Mouse (Mus musculus): ENCODE measurements around the gene Pcgf1. TPM values are rescaled to one million over a fixed set of nuclear protein-coding genes. Genes with fewer than 3 reads are reported as not detected.
A peak's percentile ranks its signal among the peaks of the same experiment; 100 is the strongest.

The Pcgf1 gene
- polyA plus RNA-seq, 1 experiment from 2014 or later: 37.6 TPM

DNA sequence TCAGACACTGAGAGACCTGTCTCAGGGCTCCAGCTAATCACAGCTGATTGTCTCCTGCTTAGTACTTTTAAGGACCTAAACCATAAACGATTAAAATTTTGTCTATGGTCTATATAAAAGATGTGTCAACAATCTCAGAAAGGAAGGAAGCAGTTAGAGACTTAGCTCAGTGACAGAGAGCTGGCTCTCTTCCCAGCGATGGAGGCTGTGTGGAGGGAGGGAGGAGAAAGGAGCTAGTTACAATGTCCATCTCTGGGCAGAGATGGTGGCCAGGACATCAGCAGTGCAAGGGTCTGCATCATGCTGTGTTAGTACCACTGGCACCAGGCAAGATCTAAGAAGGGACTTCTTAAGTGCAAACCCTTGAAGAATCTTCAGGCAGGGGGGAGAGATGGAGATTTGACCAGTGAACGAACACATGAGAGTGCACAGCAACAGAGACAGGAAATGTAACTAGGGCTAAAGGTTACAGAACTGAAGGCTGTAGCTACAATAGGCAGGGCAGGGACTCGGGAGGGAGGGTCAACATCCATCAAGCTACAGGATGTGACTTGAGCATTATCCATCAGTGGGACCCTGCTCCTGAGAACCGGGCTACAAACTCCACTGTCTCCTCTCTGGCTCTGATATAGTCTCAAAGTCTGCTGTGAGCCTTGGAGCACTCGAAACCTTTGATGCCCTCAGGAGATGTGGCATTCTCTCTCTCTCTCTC, 14.9 kb downstream of the Pcgf1 start:
- Histone ChIP-seq H3K4me1 (peaks cover 10% of the 10 kb centered on the region), H3K4me3 (no peak overlapping the region), H3K9me3 (no peaks in the 10 kb centered on the region), H3K27me3 (ENCODE audit: poor library complexity, severe bottlenecking) (peaks cover 68% of the 10 kb centered on the region), H3K27ac (no peak overlapping the region), H3K36me3 (replicated peaks) (no peaks in the 10 kb centered on the region)
- 52% methylated on average over 6 of the region's 6 CpGs for WGBS
- no peak for DNase-seq (ENCODE audit: extremely low spot score, low spot score)

DNA sequence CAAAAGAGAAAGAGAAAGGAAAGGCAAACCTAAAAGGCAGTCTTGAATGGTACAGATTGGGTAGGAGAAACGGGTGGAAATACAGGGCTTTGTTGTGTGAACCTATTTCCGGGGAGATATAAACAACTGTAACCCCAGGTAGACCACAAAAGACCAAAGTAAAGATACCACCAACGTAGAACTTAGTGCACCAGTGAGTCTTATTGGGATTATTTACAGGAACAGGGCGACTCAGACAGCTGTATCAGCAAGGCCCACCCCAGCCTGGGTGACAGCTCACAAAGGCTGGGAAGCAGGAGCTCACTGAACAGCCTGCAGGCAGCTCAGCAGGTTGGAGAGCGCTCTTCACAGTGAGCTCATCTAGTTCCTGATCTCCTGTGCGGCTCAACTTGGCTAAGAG, 18.3 kb downstream of the Pcgf1 start:
- H3K9me3 ChIP-seq: no peaks in the 10 kb centered on the region
- no peak overlapping the region for H3K4me3 ChIP-seq
- no peak for DNase-seq (ENCODE audit: extremely low spot score, low spot score)
- peaks cover 3% of the 10 kb centered on the region; the same call in 1 of the 2 replicates for H3K4me1 ChIP-seq
- WGBS: 48% methylated on average over 6 of the region's 6 CpGs
- H3K27me3 ChIP-seq (ENCODE audit: poor library complexity, severe bottlenecking): peaks cover 49% of the 10 kb centered on the region
- H3K27ac ChIP-seq: no peak overlapping the region
- no peaks in the 10 kb centered on the region for H3K36me3 ChIP-seq (replicated peaks)

GRCm38 (mm10) chr6:83098411-83098810, 20.7 kb downstream of the Pcgf1 start:
- Histone ChIP-seq H3K4me3 (no peak overlapping the region), H3K27me3 (ENCODE audit: poor library complexity, severe bottlenecking) (peaks cover 42% of the 10 kb centered on the region)
- 76% methylated on average over 2 of the region's 2 CpGs for WGBS

DNA sequence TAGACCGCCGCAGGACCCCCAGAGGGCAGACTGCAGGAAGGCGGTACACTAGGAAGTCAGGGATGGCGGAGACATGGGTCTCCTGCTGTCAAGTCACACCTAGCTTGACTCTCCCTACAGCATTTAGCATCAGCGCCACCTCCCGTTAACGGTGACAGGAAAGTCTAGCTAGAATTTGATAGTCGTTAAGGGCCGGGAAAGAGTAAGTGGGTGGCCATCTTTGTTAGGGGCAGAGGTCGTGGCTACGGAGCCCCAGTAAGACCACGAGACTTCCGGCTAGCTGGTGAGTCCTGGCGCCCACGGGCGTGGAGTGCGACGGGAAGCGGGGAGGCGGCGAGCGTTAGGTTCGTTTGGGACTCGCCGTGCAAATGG, 23.6 kb downstream of the Pcgf1 start, which contains the start of the genes Ccdc142 and Gm42688:
TSS of gene Ccdc142 (plus strand) at position 286 of the 372 bp plus-strand sequence.
TSS of gene Gm42688 (plus strand) at position 302 of the 372 bp plus-strand sequence.
- under 1% methylated on average over 25 of the region's 25 CpGs for WGBS
- Histone ChIP-seq H3K4me1 (peaks cover 27% of the 10 kb centered on the region), H3K36me3 (replicated peaks) (peaks cover 4% of the 10 kb centered on the region; the same call in 1 of the 2 replicates), H3K27me3 (ENCODE audit: poor library complexity, severe bottlenecking) (peaks cover 31% of the 10 kb centered on the region), H3K4me3 (peak within 1 kb of the TSS; percentile 84), H3K9me3 (no peaks in the 10 kb centered on the region), H3K27ac (peak within 1 kb of the TSS; percentile 89)
- DNase-seq (ENCODE audit: extremely low spot score, low spot score): no peak

More at GRCm38 (mm10) chr6:83098411-83098810, 20.7 kb downstream of the Pcgf1 start:
- H3K9me3 ChIP-seq: no peaks in the 10 kb centered on the region
- H3K36me3 ChIP-seq (replicated peaks): no peaks in the 10 kb centered on the region
- H3K27ac ChIP-seq: no peak overlapping the region
- H3K4me1 ChIP-seq: peaks cover 26% of the 10 kb centered on the region
- no peak for DNase-seq (ENCODE audit: extremely low spot score, low spot score)

GRCm38 (mm10) chr6:83101688-83102556, 24.3 kb downstream of the Pcgf1 start:
- Histone ChIP-seq H3K27ac (peak overlapping the region; percentile 89), H3K36me3 (replicated peaks) (peaks cover 4% of the 10 kb centered on the region; the same call in 1 of the 2 replicates), H3K27me3 (ENCODE audit: poor library complexity, severe bottlenecking) (peaks cover 28% of the 10 kb centered on the region), H3K4me3 (peak overlapping the region; percentile 84), H3K4me1 (peaks cover 27% of the 10 kb centered on the region), H3K9me3 (no peaks in the 10 kb centered on the region)
- peak; percentile 79 for DNase-seq (ENCODE audit: extremely low spot score, low spot score)
- under 1% methylated on average over 74 of the region's 74 CpGs for WGBS

DNA sequence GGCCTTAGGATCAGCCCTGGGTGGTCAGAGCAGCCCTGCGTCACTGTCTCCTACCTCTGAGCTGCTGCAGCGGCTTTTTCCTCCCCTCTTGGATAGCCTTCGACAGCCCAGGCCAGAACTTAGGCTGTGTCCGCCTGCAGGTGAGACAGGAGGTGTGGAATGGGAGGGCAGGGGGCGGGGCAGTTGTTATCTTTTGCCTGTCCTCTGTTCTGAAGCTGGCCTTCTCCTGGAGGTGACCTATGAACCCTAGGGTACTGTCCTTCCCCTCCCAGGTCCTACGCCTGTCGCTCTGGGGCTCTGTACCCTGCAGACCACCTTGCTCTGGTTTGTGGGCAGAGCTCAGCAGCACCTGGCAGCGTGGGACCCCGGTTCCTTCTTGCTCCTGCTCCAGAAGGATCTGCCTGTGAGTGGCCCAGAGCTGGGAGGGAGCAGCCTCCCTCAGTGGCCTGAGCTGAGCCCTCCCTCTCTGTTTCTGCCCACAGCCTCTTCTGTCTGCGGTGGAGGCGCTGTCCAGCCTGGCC, 25.5 kb downstream of the Pcgf1 start:
- Histone ChIP-seq H3K9me3 (no peaks in the 10 kb centered on the region), H3K27ac (no peak overlapping the region), H3K4me1 (peaks cover 36% of the 10 kb centered on the region), H3K4me3 (peak overlapping the region; percentile 84), H3K36me3 (replicated peaks) (peaks cover 9% of the 10 kb centered on the region), H3K27me3 (ENCODE audit: poor library complexity, severe bottlenecking) (peaks cover 28% of the 10 kb centered on the region)
- 34% methylated on average over 11 of the region's 11 CpGs for WGBS
- DNase-seq (ENCODE audit: extremely low spot score, low spot score): no peak

- 80% methylated on average over 4 of the region's 4 CpGs for WGBS
- Histone ChIP-seq H3K4me3 (no peak overlapping the region), H3K9me3 (no peaks in the 10 kb centered on the region), H3K27ac (no peak overlapping the region), H3K27me3 (ENCODE audit: poor library complexity, severe bottlenecking) (peaks cover 28% of the 10 kb centered on the region), H3K36me3 (replicated peaks) (peaks cover 9% of the 10 kb centered on the region), H3K4me1 (peaks cover 43% of the 10 kb centered on the region)
- no peak for DNase-seq (ENCODE audit: extremely low spot score, low spot score)
Observed at GRCm38 (mm10) chr6:83104158-83104557, 26.5 kb downstream of the Pcgf1 start.

DNA sequence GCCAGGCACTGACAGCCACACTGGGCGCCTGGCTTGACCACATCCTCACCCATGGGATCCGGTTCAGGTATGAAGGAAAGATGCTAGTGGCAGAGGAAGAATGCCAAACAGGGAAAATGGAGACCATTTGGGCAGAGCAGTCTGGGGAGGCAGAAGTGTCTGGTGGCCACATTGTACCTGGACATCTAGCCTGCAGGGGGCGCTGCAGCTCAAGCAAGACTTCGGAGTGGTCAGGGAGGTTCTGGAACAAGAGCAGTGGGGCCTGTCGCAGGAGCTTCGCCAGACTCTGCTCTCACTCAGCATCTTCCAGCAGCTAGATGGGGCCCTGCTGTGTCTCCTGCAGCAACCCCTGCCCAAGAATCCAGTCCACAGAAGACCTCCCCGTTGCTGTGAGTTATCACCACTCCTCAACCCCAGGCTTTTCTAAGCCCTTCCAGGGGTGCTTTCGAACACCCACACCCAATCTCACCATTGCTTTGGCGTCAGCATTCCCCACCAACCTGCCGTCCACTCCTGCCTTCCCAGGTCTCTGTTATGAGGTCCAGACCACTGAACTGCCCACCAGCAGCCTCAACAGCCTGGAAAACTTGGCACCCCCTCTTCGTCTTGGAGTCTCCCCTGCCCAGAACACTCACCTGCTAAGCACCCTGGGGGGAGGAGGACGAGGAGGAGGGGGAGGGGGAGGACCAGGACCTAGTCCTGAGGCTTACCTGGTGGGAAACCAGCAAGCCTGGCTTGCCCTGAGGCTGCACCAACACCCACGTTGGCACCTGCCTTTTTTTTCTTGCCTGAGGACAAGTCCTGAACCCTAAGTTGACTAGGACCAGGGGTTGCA, 30.1 kb downstream of the Pcgf1 start:
- Histone ChIP-seq H3K4me3 (peak overlapping the region; percentile 94), H3K9me3 (no peaks in the 10 kb centered on the region), H3K27ac (peak overlapping the region; percentile 94), H3K36me3 (replicated peaks) (peaks cover 22% of the 10 kb centered on the region), H3K27me3 (ENCODE audit: poor library complexity, severe bottlenecking) (peaks cover 8% of the 10 kb centered on the region), H3K4me1 (peaks cover 37% of the 10 kb centered on the region)
- WGBS: 31% methylated on average over 13 of the region's 13 CpGs
- peak; percentile 84 for DNase-seq (ENCODE audit: extremely low spot score, low spot score)

GRCm38 (mm10) chr6:83108762-83109668, 31.3 kb downstream of the Pcgf1 start, which contains the start of gene Mrpl53:
Mrpl53 (plus strand) TSS chr6:83109040.
- Histone ChIP-seq H3K27ac (peak within 1 kb of the TSS; percentile 94), H3K27me3 (ENCODE audit: poor library complexity, severe bottlenecking) (no peaks in the 10 kb centered on the region; the same call in 1 of the 2 replicates), H3K9me3 (no peaks in the 10 kb centered on the region), H3K4me3 (peak within 1 kb of the TSS; percentile 94), H3K36me3 (replicated peaks) (peaks cover 22% of the 10 kb centered on the region), H3K4me1 (peaks cover 30% of the 10 kb centered on the region)
- under 1% methylated on average over 76 of the region's 76 CpGs for WGBS
- DNase-seq (ENCODE audit: extremely low spot score, low spot score): peak; percentile 84

DNA sequence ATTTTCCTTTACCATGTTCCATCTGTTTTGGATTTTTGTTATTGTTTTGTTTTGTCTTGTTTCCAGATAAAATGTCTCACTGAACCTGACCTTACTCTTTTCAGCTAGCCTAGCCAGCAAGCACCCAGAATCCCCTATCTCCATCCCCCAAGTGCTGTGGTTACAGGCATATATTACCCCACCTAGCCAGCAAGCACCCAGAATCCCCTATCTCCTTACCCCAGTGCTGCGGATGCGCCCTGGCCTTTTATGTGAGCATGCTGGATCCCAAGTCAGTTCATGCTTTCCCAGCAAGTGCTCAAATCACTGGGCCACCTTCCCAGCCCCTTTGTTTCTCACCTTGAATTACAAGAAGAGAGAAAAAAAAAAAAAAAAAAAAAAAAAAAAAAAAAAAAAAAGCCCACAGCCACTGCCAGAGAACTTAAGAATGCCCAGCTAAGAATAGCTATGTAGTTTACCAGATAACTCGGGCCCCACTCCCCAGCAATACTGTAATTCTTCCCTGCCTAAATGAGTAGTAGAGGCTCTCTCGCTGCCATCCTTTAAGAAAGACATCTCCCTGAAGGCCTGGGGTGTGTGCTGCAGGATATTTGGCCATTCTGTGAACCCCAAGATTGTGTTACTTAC, 34.0 kb downstream of the Pcgf1 start:
- WGBS: 95% methylated on average over 4 of the region's 4 CpGs

More for the DNA sequence above, 34.0 kb downstream of the Pcgf1 start:
- Histone ChIP-seq H3K4me3 (no peak overlapping the region), H3K4me1 (peaks cover 52% of the 10 kb centered on the region), H3K27ac (no peak overlapping the region), H3K9me3 (no peaks in the 10 kb centered on the region), H3K27me3 (ENCODE audit: poor library complexity, severe bottlenecking) (no peaks in the 10 kb centered on the region), H3K36me3 (replicated peaks) (peaks cover 19% of the 10 kb centered on the region)
- DNase-seq (ENCODE audit: extremely low spot score, low spot score): no peak
